Mouse (Mus musculus) intestine, postnatal 0 days (tissue): ENCODE measurements around the gene Mcrip1. TPM values are rescaled to one million over a fixed set of nuclear protein-coding genes. Genes with fewer than 3 reads are reported as not detected.

ENCODE experiments used
- ATAC-seq: fragments of 200-750 bp; cut with Nextera tagmentation; 2 replicates; pipeline ENCODE4 v1.8.0; 2017; ENCODE audit warnings: mild to moderate bottlenecking, moderate TSS enrichment, moderate library complexity
- H3K27ac ChIP-seq: fragments of 300-500 bp; sonication (generic); 2 replicates; pipeline ENCODE4 v1.5.1; 2014; ENCODE audit warnings: mild to moderate bottlenecking, low read depth, low read length, moderate library complexity
- H3K27me3 ChIP-seq: fragments of 300-500 bp; sonication (generic); replicated peaks from 2 replicates; pipeline ENCODE4 v1.6.1; 2014; ENCODE audit warnings: low read length, mixed read lengths; ENCODE audit not compliant: control insufficient read depth, insufficient read depth
- H3K36me3 ChIP-seq: fragments of 300-500 bp; sonication (generic); 2 replicates; pipeline ENCODE4 v1.6.1; 2014; ENCODE audit warnings: mild to moderate bottlenecking, moderate library complexity; ENCODE audit not compliant: control insufficient read depth, insufficient read depth
- H3K4me1 ChIP-seq: fragments of 300-500 bp; sonication (generic); replicated peaks from 2 replicates; pipeline ENCODE4 v1.6.1; 2014; ENCODE audit warnings: antibody characterized with exemption, low read length, mixed read lengths; ENCODE audit not compliant: control insufficient read depth, insufficient read depth
- H3K4me2 ChIP-seq: fragments of 300-500 bp; sonication (generic); replicated peaks from 2 replicates; pipeline ENCODE4 v1.6.1; 2014; ENCODE audit warnings: low read depth, mild to moderate bottlenecking, moderate library complexity
- H3K4me3 ChIP-seq: fragments of 300-500 bp; sonication (generic); 2 replicates; pipeline ENCODE4 v1.5.1; 2014; ENCODE audit warnings: low read depth, low read length
- H3K9ac ChIP-seq: fragments of 300-500 bp; sonication (generic); 2 replicates; pipeline ENCODE4 v1.6.1; 2014; ENCODE audit warnings: mild to moderate bottlenecking, low read depth, low read length
- H3K9me3 ChIP-seq: fragments of 300-500 bp; sonication (generic); 2 replicates; pipeline ENCODE4 v1.6.1; 2016; ENCODE audit warnings: mixed run types; ENCODE audit not compliant: control insufficient read depth
- CTCF ChIP-seq: sonication (generic); IDR thresholded peaks from 2 replicates; pipeline ENCODE4 v1.5.1; 2016; ENCODE audit warnings: low read depth, mild to moderate bottlenecking, control low read depth, antibody characterized with exemption, moderate library complexity
- WGBS: fragments of 180-500 bp; shearing (Covaris S2); extraction: QIAGEN DNeasy Blood & Tissue Kit; methylation state at CpG from one replicate; pipeline ENCODE4 v1.1.7; 2014; 5-methylcytosine and 5-hydroxymethylcytosine counted together
- polyA plus RNA-seq: library from polyadenylated mRNA; unstranded; fragments of >200 nt; fragmentation: Nextera tagmentation; extraction: Ambion mirVana; gene quantifications from 2 replicates; pipeline ENCODE4 v1.2.1, GENCODE M21; 2015

Mcrip1 gene
- polyA plus RNA-seq, 1 experiment from 2014 or later: 68.7 TPM

DNA sequence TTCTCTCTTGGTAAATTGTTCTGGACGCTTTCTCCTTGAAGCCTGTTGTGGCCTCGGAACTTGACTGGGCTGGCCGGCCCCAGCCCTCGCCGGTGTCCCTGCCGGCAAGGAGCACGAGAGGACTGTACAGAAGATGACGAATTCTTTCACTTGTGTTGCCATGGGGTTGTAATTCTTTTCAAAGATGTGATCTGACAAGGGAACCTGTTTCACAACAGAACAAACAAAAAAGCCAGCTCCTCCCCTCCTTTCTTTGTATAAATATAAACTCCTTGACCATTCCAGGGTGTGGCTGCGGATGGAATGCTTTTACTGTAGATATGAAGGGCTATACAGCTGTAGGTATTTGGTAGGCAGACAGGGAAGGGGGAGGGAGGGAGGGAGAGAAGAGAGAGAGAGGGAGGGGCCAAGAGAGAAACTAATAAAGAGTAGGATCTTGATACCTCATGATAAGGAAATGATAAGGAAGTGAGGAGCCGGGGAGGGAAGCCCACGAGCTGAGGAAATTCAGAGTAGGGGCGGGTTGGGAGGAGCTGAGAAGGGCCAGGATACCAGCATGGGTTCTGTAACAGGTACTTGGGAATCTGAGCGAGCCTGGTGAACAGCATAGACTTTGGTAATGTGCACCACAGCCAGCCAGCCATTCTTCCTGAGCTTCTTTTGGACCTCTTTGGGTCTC, 41.8 kb downstream of the Mcrip1 start:
- TF ChIP-seq CTCF: no peak

DNA sequence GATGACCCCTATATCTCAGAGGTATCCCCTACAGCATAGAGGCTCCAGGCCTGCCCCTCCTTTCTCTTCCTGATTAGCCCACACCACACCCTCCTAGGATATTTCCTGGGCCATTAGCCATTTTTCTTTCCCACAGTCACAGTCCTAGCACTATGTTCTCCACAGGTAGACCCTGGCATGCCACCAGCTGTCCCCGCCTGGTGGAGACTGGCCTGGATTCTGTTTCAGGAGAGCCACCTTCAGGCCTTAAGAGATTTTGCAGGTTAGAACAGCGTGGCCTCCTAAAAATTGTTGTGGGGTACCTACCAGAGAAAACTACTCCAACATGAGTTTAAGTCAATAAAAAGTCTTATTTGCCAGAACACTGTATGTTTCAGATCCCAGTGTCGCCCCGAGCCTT, 42.6 kb downstream of the Mcrip1 start:
- H3K4me2 ChIP-seq: 0 out of 2 replicates have a peak overlapping the region, but pooled peaks have one; percentile 35
- WGBS: 29% methylated on average over 4 of the region's 4 CpGs
- H3K4me1 ChIP-seq: peaks cover 4% of the 10 kb centered on the region; the same call in 1 of the 2 replicates
- 0 out of 2 replicates have a peak overlapping the region, but pooled peaks have one; percentile 35 for H3K27ac ChIP-seq
- H3K9ac ChIP-seq: no peak overlapping the region; the same call in 1 of the 2 replicates
- no peaks in the 10 kb centered on the region for H3K9me3 ChIP-seq
- peak; percentile 70 for TF ChIP-seq CTCF
- ATAC-seq: peak; percentile 16; the same call in 1 of the 2 replicates
- no peaks in the 10 kb centered on the region for H3K36me3 ChIP-seq
- H3K27me3 ChIP-seq: no peaks in the 10 kb centered on the region
- H3K4me3 ChIP-seq: no peak overlapping the region

More for the DNA sequence above, 41.8 kb downstream of the Mcrip1 start:
- 41% methylated on average over 13 of the region's 13 CpGs for WGBS
- Histone ChIP-seq H3K4me2 (peak overlapping the region; percentile 35; the same call in 1 of the 2 replicates), H3K27ac (peak overlapping the region; percentile 54), H3K9me3 (no peaks in the 10 kb centered on the region), H3K27me3 (no peaks in the 10 kb centered on the region), H3K4me3 (no peak overlapping the region), H3K36me3 (no peaks in the 10 kb centered on the region), H3K9ac (no peak overlapping the region), H3K4me1 (peaks cover 4% of the 10 kb centered on the region; the same call in 1 of the 2 replicates)
- ATAC-seq: peak; percentile 73

DNA sequence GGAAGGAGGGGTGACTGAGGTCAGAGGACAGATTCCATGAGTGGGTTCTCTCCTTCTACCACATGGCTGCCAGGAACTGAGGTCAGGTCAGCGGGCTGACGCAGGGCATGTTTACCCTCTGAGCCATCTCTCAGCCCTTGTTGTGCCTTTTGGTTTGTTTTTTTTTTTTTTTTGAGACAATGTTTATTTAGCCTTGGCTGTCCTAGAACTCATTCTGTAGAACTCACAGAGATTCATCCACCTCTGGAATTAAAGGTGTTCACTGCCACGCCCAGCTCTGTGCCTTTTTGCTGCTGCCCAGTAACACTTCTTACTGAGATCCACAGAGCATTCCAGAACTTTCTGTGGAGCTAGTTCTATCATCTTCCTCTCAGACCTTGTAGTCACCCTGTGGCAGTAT, 43.9 kb downstream of the Mcrip1 start:
- TF ChIP-seq CTCF: no peak
- no peaks in the 10 kb centered on the region for H3K9me3 ChIP-seq
- no peak overlapping the region for H3K27ac ChIP-seq
- no peak overlapping the region for H3K9ac ChIP-seq
- ATAC-seq: no peak
- no peak overlapping the region for H3K4me2 ChIP-seq
- no peaks in the 10 kb centered on the region for H3K36me3 ChIP-seq
- H3K27me3 ChIP-seq: no peaks in the 10 kb centered on the region
- whole genome bisulfite sequencing: 82% methylated on average over 3 of the region's 3 CpGs
- H3K4me1 ChIP-seq: peaks cover 4% of the 10 kb centered on the region; the same call in 1 of the 2 replicates
- no peak overlapping the region for H3K4me3 ChIP-seq

DNA sequence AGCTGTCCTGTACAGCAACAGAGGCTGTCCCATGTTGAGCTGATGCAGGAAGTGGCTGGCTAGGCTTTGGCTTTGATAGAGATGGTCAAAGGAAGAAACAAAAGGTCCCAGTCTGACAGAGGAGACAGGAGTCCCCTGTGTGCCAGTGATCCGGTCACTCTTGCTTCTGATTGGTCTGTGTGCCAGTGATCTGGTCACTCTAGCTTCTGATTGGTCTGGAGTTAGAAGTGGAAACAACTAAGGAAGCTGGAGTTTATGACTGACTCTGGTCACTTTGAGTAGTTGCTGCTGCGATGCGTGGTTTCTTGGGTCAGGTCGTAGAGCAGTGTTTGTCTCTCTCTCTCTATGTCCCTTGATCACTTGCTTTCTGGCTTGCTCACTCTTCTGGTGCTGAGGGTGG, 47.8 kb downstream of the Mcrip1 start:
- H3K4me2 ChIP-seq: no peak overlapping the region
- ATAC-seq: no peak
- H3K9me3 ChIP-seq: no peaks in the 10 kb centered on the region
- H3K36me3 ChIP-seq: peaks cover 23% of the 10 kb centered on the region; the same call in 1 of the 2 replicates
- TF ChIP-seq CTCF: no peak
- 81% methylated on average over 4 of the region's 4 CpGs for WGBS
- H3K9ac ChIP-seq: no peak overlapping the region
- no peak overlapping the region for H3K4me3 ChIP-seq
- 0 out of 2 replicates have a peak, but pooled peaks cover 2% of the 10 kb centered on the region for H3K4me1 ChIP-seq
- H3K27me3 ChIP-seq: no peaks in the 10 kb centered on the region
- H3K27ac ChIP-seq: no peak overlapping the region

DNA sequence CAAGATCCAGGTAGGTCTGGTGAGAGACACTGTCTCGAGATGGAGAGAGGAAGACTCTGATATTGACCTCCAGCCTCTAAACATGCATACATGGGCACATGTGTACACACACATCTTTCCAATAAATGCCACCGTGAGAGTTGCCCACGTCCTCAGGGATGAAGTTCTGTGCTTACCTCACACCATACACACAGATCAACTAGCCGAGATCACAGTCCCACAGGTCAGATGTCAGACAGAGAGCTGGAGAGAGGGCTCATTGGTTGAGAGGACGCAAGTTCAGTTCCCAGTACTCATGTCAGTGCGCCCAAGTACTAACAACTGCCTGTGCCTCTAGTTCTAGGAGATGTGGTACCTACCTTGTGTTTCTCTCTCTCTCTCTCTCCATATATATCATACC, 48.5 kb downstream of the Mcrip1 start:
- ATAC-seq: no peak
- no peaks in the 10 kb centered on the region for H3K27me3 ChIP-seq
- no peak overlapping the region for H3K4me3 ChIP-seq
- no peak overlapping the region for H3K27ac ChIP-seq
- peaks cover 30% of the 10 kb centered on the region; the same call in 1 of the 2 replicates for H3K36me3 ChIP-seq
- no peaks in the 10 kb centered on the region for H3K9me3 ChIP-seq
- no peak overlapping the region for H3K9ac ChIP-seq
- no peak overlapping the region for H3K4me2 ChIP-seq
- 0 out of 2 replicates have a peak, but pooled peaks cover 2% of the 10 kb centered on the region for H3K4me1 ChIP-seq
- 64% methylated on average over 6 of the region's 6 CpGs for WGBS
- TF ChIP-seq CTCF: no peak

DNA sequence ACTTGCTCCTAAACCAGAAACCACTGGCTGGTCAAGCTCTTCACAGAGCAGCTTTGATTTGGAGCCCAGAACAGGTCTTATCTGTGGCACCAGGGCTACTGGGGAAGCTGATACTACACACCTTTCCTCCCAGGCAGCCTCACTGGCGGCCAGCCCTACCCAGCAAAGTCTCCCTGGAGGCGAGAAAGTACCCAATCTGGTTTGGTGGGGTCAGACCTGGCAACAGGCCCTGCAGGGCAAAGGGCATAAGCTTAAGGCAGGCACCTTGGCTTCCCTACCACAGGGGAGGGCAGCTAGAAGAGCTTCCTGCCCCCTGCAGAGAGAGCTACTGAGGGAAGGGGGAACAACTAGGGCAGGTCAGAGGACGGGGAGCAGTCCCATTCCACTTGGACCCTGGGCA, 49.2 kb downstream of the Mcrip1 start:
- Histone ChIP-seq H3K36me3 (peaks cover 36% of the 10 kb centered on the region; the same call in 1 of the 2 replicates), H3K4me3 (no peak overlapping the region), H3K27me3 (no peaks in the 10 kb centered on the region), H3K4me2 (0 out of 2 replicates have a peak overlapping the region, but pooled peaks have one; percentile 32), H3K9me3 (no peaks in the 10 kb centered on the region), H3K27ac (no peak overlapping the region), H3K4me1 (0 out of 2 replicates have a peak, but pooled peaks cover 2% of the 10 kb centered on the region), H3K9ac (no peak overlapping the region)
- no peak for TF ChIP-seq CTCF
- WGBS: 4% methylated on average over 3 of the region's 3 CpGs
- peak; percentile 73 for ATAC-seq
